Mouse (Mus musculus): ENCODE results near the gene Plaur. TPM values are rescaled to one million over a fixed set of nuclear protein-coding genes. Genes with fewer than 3 reads are reported as not detected.

Plaur gene
- polyA plus RNA-seq, 1 experiment from 2014 or later, result 1.8 TPM

DNA sequence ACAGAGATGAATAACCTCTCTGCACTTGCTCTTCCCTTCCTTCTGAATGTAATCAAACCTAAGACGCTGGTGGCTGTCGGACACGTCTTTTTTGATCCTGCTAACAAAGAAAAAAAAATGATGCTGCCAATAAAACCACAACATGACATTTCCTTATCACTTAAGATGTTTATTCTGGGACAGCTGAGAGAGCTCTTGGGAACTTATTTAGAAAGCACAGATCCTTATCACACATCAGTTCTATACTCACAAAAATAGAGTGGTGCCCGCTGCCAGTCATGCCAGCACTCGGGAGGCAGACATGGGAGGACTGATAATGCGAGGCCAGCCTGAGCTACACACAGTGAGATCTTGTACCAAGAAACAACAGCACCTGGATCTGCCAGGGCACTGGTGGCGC is 22.4 kb upstream of the Plaur start:
- Histone ChIP-seq H3K4me3 (ENCODE audit: low read length) (no peak overlapping the region), H3K9ac (ENCODE audit: low read depth, low read length) (no peak overlapping the region), H3K27ac (ENCODE audit: low read depth, low read length) (no peak overlapping the region), H3K9me3 (ENCODE audit: control insufficient read depth, low read length) (no peaks in the 10 kb centered on the region), H3K4me2 (ENCODE audit: low read length) (no peak overlapping the region), H3K36me3 (ENCODE audit: control insufficient read depth, insufficient read depth, low read length) (no peaks in the 10 kb centered on the region), H3K27me3 (replicated peaks; ENCODE audit: control insufficient read depth, insufficient read depth, low read length) (no peaks in the 10 kb centered on the region), H3K4me1 (ENCODE audit: control insufficient read depth, insufficient read depth, low read depth, low read length) (no peaks in the 10 kb centered on the region)
- WGBS, result 85% methylated on average over 7 of the region's 7 CpGs
- no peak for ATAC-seq

DNA sequence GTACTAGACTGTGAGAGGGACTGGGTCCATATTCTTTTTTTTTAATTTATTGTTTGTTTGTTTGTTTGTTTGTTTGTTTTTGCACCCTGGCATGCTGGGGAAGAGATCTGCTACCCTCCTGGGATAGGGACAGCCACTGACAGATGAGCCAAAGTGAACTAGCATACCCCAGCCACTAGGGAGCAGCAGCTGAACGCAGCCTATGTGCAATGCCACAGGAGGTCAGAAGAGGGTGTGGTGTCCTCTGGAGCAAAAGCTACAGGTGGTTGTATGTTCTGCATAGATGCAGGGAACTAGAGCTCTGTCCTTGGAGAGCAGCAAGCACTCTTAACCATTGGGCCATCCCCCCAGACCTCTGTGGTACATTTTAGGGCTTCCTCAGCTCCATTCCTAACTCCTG is 20.5 kb upstream of the Plaur start:
- H3K4me1 ChIP-seq (ENCODE audit: control insufficient read depth, insufficient read depth, low read depth, low read length), result no peaks in the 10 kb centered on the region
- H3K9ac ChIP-seq (ENCODE audit: low read depth, low read length), result no peak overlapping the region

DNA sequence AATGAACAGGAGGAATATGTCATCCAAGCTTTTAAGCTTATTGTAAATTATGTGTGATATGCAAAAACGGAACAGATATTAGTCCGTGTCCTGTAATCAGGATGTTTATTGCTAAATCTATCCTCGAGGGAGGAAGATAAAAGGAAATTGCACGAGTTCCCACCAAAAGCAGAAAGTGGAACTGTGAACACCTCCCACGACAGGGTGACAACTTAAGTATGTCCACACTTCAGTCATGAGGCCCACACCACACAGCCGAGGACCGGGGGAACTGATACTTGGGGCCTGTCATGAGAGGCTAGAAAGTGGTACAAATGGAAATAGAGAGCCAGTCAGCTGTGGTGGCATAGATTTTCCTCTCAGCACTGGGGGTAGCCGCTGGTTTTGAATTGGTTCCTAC is 20.0 kb upstream of the Plaur start:
- no peak overlapping the region for H3K4me2 ChIP-seq (ENCODE audit: low read length)
- H3K27me3 ChIP-seq (replicated peaks; ENCODE audit: control insufficient read depth, insufficient read depth, low read length), result no peaks in the 10 kb centered on the region
- H3K9ac ChIP-seq (ENCODE audit: low read depth, low read length), result no peak overlapping the region
- H3K4me3 ChIP-seq (ENCODE audit: low read length), result no peak overlapping the region
- H3K36me3 ChIP-seq (ENCODE audit: control insufficient read depth, insufficient read depth, low read length), result no peaks in the 10 kb centered on the region
- no peak for ATAC-seq
- no peaks in the 10 kb centered on the region for H3K4me1 ChIP-seq (ENCODE audit: control insufficient read depth, insufficient read depth, low read depth, low read length)
- WGBS, result 76% methylated on average over 8 of the region's 8 CpGs
- no peak overlapping the region for H3K27ac ChIP-seq (ENCODE audit: low read depth, low read length)
- H3K9me3 ChIP-seq (ENCODE audit: control insufficient read depth, low read length), result no peaks in the 10 kb centered on the region

More for the DNA sequence above, 20.5 kb upstream of the Plaur start:
- H3K27me3 ChIP-seq (replicated peaks; ENCODE audit: control insufficient read depth, insufficient read depth, low read length), result no peaks in the 10 kb centered on the region
- no peak overlapping the region for H3K4me2 ChIP-seq (ENCODE audit: low read length)
- no peak overlapping the region for H3K27ac ChIP-seq (ENCODE audit: low read depth, low read length)
- no peaks in the 10 kb centered on the region for H3K36me3 ChIP-seq (ENCODE audit: control insufficient read depth, insufficient read depth, low read length)
- H3K4me3 ChIP-seq (ENCODE audit: low read length), result no peak overlapping the region
- H3K9me3 ChIP-seq (ENCODE audit: control insufficient read depth, low read length), result no peaks in the 10 kb centered on the region
- WGBS, result 6% methylated on average over 1 of the region's 1 CpGs
- ATAC-seq, result no peak

DNA sequence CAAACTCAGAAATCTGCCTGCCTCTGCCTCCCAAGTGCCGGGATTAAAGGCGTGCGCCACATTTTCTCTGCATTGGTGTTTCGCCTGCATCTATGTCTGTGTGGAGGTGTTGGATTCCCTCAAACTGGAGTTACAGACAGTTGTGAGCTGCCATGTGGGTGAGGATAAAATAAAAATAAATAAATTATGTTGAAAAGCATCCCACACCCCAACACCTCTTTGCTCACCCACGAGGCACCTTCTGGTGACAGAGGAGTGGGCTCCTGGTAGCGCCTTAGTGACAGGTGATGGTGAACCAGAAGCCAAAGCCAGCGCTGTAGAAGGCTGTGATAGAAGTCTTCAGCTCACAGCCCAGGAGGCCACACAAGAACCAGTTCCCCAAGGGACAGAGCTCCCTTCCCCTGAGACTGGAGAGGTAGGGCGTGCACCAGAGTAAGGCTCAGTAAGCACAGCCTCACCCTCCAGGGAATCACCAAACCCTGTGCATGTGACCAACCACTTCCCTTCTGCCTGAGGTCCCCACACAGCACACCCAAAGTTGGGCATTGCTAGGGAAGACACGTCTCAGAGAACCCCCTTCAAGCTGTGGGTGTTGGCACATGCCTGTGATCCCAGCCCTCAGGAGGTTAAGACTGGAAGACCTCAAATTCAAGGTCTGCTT is 16.9 kb upstream of the Plaur start:
- 91% methylated on average over 9 of the region's 9 CpGs for WGBS
- no peak overlapping the region for H3K27ac ChIP-seq (ENCODE audit: low read depth, low read length)
- H3K4me3 ChIP-seq (ENCODE audit: low read length), result no peak overlapping the region
- H3K4me2 ChIP-seq (ENCODE audit: low read length), result no peak overlapping the region
- no peaks in the 10 kb centered on the region for H3K9me3 ChIP-seq (ENCODE audit: control insufficient read depth, low read length)
- H3K9ac ChIP-seq (ENCODE audit: low read depth, low read length), result no peak overlapping the region
- H3K36me3 ChIP-seq (ENCODE audit: control insufficient read depth, insufficient read depth, low read length), result no peaks in the 10 kb centered on the region
- no peaks in the 10 kb centered on the region for H3K27me3 ChIP-seq (replicated peaks; ENCODE audit: control insufficient read depth, insufficient read depth, low read length)
- no peaks in the 10 kb centered on the region for H3K4me1 ChIP-seq (ENCODE audit: control insufficient read depth, insufficient read depth, low read depth, low read length)
- ATAC-seq, result no peak

DNA sequence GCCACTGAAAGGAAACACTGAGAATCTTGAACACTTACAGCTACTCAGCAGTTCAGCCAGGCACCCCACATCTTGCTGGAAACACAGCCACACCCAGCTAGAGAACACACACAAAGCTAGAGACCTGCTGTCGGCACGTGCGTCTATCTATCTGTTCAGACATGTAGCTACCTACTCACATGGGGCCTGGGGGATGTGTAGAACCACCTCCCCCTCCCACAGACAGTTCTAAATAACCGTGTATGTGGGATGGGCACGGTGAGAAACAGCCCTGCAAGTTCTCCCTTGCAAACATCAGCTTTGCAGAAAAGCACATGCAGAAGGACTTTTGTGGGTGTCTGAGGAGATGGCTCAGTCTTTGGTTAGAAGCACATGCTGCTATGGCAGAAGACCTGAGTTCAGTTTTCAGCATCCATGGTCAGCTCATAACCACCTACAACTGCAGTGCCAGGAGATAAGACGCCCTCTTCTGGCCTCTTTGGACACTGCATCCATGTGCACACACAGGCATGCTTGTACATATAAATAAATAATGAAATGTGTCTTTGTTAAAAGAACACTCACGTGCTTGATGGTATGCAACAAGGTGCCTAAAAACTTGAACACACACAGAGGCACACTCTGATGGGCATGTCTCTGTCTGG is 15.5 kb upstream of the Plaur start:
- Histone ChIP-seq H3K4me3 (ENCODE audit: low read length) (no peak overlapping the region), H3K27me3 (replicated peaks; ENCODE audit: control insufficient read depth, insufficient read depth, low read length) (no peaks in the 10 kb centered on the region), H3K4me1 (ENCODE audit: control insufficient read depth, insufficient read depth, low read depth, low read length) (no peaks in the 10 kb centered on the region), H3K9ac (ENCODE audit: low read depth, low read length) (no peak overlapping the region), H3K9me3 (ENCODE audit: control insufficient read depth, low read length) (no peaks in the 10 kb centered on the region), H3K36me3 (ENCODE audit: control insufficient read depth, insufficient read depth, low read length) (no peaks in the 10 kb centered on the region), H3K4me2 (ENCODE audit: low read length) (no peak overlapping the region), H3K27ac (ENCODE audit: low read depth, low read length) (no peak overlapping the region)
- no peak for ATAC-seq
- WGBS, result 82% methylated on average over 7 of the region's 7 CpGs

DNA sequence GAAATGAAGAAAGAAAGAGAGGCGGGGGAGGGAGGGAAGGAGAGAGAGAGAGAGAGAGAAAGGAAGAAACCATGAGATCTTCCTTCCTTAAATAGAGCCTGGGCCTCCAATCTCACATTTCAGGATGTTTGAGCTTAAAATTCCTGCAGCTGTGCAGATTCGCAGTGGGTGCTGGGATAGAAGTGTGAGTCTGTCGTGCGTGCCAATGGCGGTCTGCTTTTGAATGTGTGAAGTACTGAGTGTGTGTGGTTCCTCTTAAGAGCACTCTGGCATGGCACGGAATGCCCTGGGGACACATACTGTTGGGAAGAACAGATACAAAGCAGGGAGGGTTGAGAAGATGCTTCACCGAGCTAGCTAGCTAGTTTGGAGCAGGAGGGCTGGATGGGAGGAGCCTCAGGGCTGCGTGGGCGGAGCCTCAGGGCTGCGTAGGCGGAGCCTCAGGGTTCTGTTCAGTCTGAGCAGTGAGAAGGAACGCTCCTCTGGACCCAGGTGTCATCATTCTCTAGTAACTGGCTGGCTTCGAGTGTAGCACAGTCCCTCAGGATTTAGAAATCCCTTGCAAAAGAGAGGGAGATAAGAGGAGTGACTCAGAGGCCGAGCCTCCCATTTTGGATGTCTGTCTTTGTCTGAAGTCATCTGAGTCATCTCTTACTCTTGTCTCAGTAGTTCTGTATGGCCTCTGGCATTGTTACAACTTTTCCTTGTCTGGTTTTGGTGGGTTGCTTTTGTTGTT is 13.3 kb upstream of the Plaur start:
- no peaks in the 10 kb centered on the region for H3K27me3 ChIP-seq (replicated peaks; ENCODE audit: control insufficient read depth, insufficient read depth, low read length)
- 68% methylated on average over 14 of the region's 14 CpGs for whole genome bisulfite sequencing
- H3K9ac ChIP-seq (ENCODE audit: low read depth, low read length), result no peak overlapping the region
- H3K27ac ChIP-seq (ENCODE audit: low read depth, low read length), result no peak overlapping the region
- no peaks in the 10 kb centered on the region for H3K36me3 ChIP-seq (ENCODE audit: control insufficient read depth, insufficient read depth, low read length)
- no peak for ATAC-seq
- no peak overlapping the region for H3K4me2 ChIP-seq (ENCODE audit: low read length)
- H3K4me3 ChIP-seq (ENCODE audit: low read length), result no peak overlapping the region
- no peaks in the 10 kb centered on the region for H3K9me3 ChIP-seq (ENCODE audit: control insufficient read depth, low read length)
- H3K4me1 ChIP-seq (ENCODE audit: control insufficient read depth, insufficient read depth, low read depth, low read length), result no peaks in the 10 kb centered on the region

DNA sequence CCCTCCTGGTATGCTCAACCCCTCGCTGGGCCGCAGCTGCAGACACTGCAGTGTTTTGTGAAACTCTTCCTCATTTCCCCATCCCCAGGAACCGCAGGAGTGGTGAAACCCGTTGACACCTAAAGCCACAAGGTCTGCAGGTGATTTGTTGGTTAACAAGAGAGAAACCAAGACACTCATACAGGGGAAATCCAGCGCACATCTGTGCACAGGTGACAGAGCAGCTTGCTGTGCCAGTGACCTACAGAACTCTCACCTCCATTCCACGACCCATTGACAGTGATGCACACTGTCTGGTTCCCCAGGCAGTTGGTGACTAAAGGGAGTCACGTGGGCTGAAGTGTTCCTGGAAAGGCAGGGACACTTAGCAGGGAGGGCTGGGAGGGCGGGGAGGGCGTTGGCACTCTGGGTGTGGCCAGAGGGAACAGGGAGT is 11.7 kb upstream of the Plaur start:
- Histone ChIP-seq H3K4me1 (ENCODE audit: control insufficient read depth, insufficient read depth, low read depth, low read length) (no peaks in the 10 kb centered on the region), H3K4me2 (ENCODE audit: low read length) (no peak overlapping the region), H3K9me3 (ENCODE audit: control insufficient read depth, low read length) (no peaks in the 10 kb centered on the region), H3K4me3 (ENCODE audit: low read length) (no peak overlapping the region), H3K36me3 (ENCODE audit: control insufficient read depth, insufficient read depth, low read length) (no peaks in the 10 kb centered on the region), H3K9ac (ENCODE audit: low read depth, low read length) (no peak overlapping the region), H3K27ac (ENCODE audit: low read depth, low read length) (no peak overlapping the region), H3K27me3 (replicated peaks; ENCODE audit: control insufficient read depth, insufficient read depth, low read length) (no peaks in the 10 kb centered on the region)
- WGBS, result 62% methylated on average over 7 of the region's 9 CpGs
- no peak for ATAC-seq

DNA sequence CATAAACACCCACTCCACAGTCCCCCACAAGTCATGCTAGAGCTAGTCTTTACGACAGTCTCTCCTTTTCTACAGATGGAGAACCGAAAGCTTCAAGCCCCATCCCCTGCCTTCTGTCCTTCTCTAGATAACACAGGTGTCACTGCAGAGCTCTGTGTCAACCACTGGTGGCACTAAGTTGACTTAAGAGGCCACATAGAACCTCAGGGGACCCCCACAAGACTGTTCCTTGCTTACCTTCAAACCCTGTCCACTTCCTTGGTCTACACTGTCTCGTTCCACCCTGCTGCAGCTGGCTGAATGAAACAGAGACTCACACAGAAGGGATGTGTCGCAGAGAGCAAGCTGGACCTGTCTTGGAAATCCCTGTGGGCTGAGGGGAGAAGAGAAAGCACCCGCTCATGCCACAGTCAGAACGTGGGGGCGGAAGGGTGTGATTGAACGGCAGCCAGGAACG is 10.4 kb upstream of the Plaur start, which contains the start of gene Irgc1:
TSS of gene Irgc1 (minus strand) at position 443 of the 457 bp plus-strand sequence.
- no peaks in the 10 kb centered on the region for H3K4me1 ChIP-seq (ENCODE audit: control insufficient read depth, insufficient read depth, low read depth, low read length)
- 81% methylated on average over 9 of the region's 9 CpGs for WGBS
- H3K4me3 ChIP-seq (ENCODE audit: low read length), result no peak within 1 kb of the TSS
- H3K9ac ChIP-seq (ENCODE audit: low read depth, low read length), result no peak within 1 kb of the TSS; the same call in 1 of the 2 replicates
- no peaks in the 10 kb centered on the region for H3K27me3 ChIP-seq (replicated peaks; ENCODE audit: control insufficient read depth, insufficient read depth, low read length)
- no peak for ATAC-seq
- H3K9me3 ChIP-seq (ENCODE audit: control insufficient read depth, low read length), result no peaks in the 10 kb centered on the region
- no peak within 1 kb of the TSS for H3K27ac ChIP-seq (ENCODE audit: low read depth, low read length)
- H3K36me3 ChIP-seq (ENCODE audit: control insufficient read depth, insufficient read depth, low read length), result no peaks in the 10 kb centered on the region
- H3K4me2 ChIP-seq (ENCODE audit: low read length), result no peak within 1 kb of the TSS

DNA sequence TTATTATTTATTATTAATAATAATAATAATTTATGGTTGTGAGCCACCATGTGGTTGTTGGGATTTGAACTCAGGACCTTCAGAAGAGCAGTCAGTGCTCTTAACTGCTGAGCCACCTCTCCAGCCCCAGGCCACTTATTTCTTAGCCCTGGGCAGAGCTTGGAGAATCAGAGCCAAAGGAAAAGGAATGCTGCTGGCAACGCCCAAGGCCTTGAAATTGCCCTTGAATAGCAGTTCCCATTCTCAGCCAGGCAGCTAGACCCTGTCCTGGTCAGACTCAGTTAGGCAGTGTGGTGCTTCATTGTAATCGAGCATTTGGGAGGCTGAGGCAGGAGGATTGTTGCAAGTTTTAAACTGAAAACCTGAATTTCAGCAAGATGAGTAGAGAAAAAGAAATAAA is 8.1 kb upstream of the Plaur start:
- Histone ChIP-seq H3K9ac (ENCODE audit: low read depth, low read length) (no peak overlapping the region), H3K27ac (ENCODE audit: low read depth, low read length) (no peak overlapping the region), H3K9me3 (ENCODE audit: control insufficient read depth, low read length) (no peaks in the 10 kb centered on the region), H3K4me3 (ENCODE audit: low read length) (no peak overlapping the region), H3K27me3 (replicated peaks; ENCODE audit: control insufficient read depth, insufficient read depth, low read length) (no peaks in the 10 kb centered on the region), H3K36me3 (ENCODE audit: control insufficient read depth, insufficient read depth, low read length) (no peaks in the 10 kb centered on the region), H3K4me2 (ENCODE audit: low read length) (no peak overlapping the region), H3K4me1 (ENCODE audit: control insufficient read depth, insufficient read depth, low read depth, low read length) (no peaks in the 10 kb centered on the region)
- ATAC-seq, result no peak
- WGBS, result 67% methylated on average over 2 of the region's 2 CpGs

All from hindbrain, embryonic 16.5 days (tissue).